Mouse (Mus musculus) testis, postnatal 10 days (tissue): Measurements from ENCODE around the gene Ddx54.

Source experiments
- DNase-seq: peaks from one replicate; pipeline ENCODE4 v3.0.0; 2021; ENCODE audit warnings: low spot score

The Ddx54 gene

GRCm38 (mm10) chr5:120612442-120612821 is at the start of gene Ddx54, which contains the start of gene Rita1:
Ddx54 (plus strand) TSS chr5:120612739.
Rita1 (minus strand) TSS chr5:120612589.
- DNase-seq = peak; percentile 99

- DNase-seq = peak; percentile 77
These were observed 49.3 kb upstream of the Ddx54 start for GRCm38 (mm10) chr5:120562956-120563913.

GRCm38 (mm10) chr5:120563914-120564311 is 48.6 kb upstream of the Ddx54 start:
- DNase-seq = no peak

- no peak for DNase-seq
These were observed 47.2 kb upstream of the Ddx54 start for GRCm38 (mm10) chr5:120565171-120565905.

GRCm38 (mm10) chr5:120566101-120566500 is 46.4 kb upstream of the Ddx54 start:
- no peak for DNase-seq

- no peak for DNase-seq
These were observed 45.8 kb upstream of the Ddx54 start for GRCm38 (mm10) chr5:120566681-120567252.

- DNase-seq = peak; percentile 67
These were observed 45.3 kb upstream of the Ddx54 start for GRCm38 (mm10) chr5:120567253-120567701.

- no peak for DNase-seq
These were observed 44.8 kb upstream of the Ddx54 start for GRCm38 (mm10) chr5:120567761-120568211.

- no peak for DNase-seq
These were observed 44.2 kb upstream of the Ddx54 start for GRCm38 (mm10) chr5:120568336-120568768.

GRCm38 (mm10) chr5:120568964-120569363 is 43.6 kb upstream of the Ddx54 start:
- DNase-seq = no peak

- DNase-seq = no peak
These were observed 42.7 kb upstream of the Ddx54 start for GRCm38 (mm10) chr5:120569791-120570190.

GRCm38 (mm10) chr5:120570289-120570897 is 42.1 kb upstream of the Ddx54 start:
- DNase-seq = no peak

GRCm38 (mm10) chr5:120571056-120571740 is 41.3 kb upstream of the Ddx54 start:
- no peak for DNase-seq

- DNase-seq = no peak
These were observed 38.0 kb upstream of the Ddx54 start for GRCm38 (mm10) chr5:120574469-120575063.

GRCm38 (mm10) chr5:120576781-120577301 is 35.7 kb upstream of the Ddx54 start:
- no peak for DNase-seq

GRCm38 (mm10) chr5:120577935-120578441 is 34.6 kb upstream of the Ddx54 start:
- no peak for DNase-seq

GRCm38 (mm10) chr5:120578504-120579081 is 33.9 kb upstream of the Ddx54 start:
- peak; percentile 84 for DNase-seq

- DNase-seq = no peak
These were observed 33.2 kb upstream of the Ddx54 start for GRCm38 (mm10) chr5:120579211-120579897.

- DNase-seq = no peak
These were observed 32.5 kb upstream of the Ddx54 start for GRCm38 (mm10) chr5:120579898-120580626.
